8 mouse cellular contexts compared by ENCODE assay signal in the genomic region with DNA sequence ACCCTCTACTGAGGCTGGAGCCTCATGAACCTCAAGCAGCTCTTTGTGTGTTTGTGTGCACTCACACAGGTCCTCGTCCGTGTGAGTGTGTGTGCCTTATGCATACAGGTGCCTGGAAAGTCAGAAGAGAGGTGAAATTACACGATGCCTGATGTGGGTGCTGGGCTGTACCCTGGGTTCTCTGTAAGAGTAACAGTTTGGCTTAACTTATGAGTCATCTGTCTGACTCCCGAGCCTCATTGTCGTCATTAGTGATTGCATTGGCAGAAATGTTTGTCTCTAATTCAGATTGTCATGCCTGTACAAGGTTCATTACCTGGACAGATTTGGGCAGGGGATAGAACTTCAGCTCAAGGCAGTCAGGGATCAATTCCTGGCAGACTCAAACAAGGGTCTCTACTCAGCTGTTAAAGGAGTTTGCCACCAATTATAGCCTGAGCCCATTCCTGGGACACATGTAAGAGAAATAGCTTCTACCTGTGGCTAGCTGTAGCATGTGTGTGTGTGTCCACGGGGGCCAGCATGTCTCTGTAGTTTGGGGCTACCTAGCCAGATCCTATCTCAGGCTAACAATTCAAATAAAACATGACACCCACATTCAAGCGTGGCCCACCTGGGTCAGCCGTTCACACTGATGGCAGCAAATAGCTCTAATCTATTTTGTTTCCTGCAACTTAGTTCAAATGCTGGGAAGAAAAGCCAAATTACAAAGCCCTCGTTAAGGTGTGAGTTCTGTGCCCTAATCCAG. TPM values are rescaled to one million over a fixed set of nuclear protein-coding genes. Genes with fewer than 3 reads are reported as not detected.
DNase-seq lines count a peak whose midpoint lies in the region; ATAC-seq lines count a peak whose summit lies in the region.

No protein-coding gene starts in this region.

- DNase-seq in adrenal gland, adult 2 months, result peak; percentile 63
- no peak for DNase-seq in adrenal gland, postnatal 4 days (ENCODE audit: low spot score in 2 of 2)
- DNase-seq in 3T3-L1 (ENCODE audit: low read depth, low spot score), result peak; percentile 78
- DNase-seq in induced T-regulatory cell, adult 2 months (ENCODE audit: low read depth), result peak; percentile 92
- no peak for DNase-seq in thymus, postnatal 0 days (ENCODE audit: low spot score)
- DNase-seq in ovary, adult 18-20 months (ENCODE audit: low spot score), result no peak

- no peaks in the 10 kb centered on the region for H3K9me3 ChIP-seq in embryonic facial prominence, embryonic 12.5 days
- no peaks in the 10 kb centered on the region for H3K9me3 ChIP-seq in megakaryocyte, embryonic 14.5 days

- peak overlapping the region; percentile 83 for H3K4me2 ChIP-seq in embryonic facial prominence, embryonic 12.5 days (replicated peaks)

- H3K9ac ChIP-seq in embryonic facial prominence, embryonic 12.5 days, result peak overlapping the region; percentile 78

- no peak for ATAC-seq in embryonic facial prominence, embryonic 12.5 days (ENCODE audit: insufficient number of reproducible peaks, insufficient read depth, low FRiP score, low TSS enrichment)

- 0 out of 2 replicates have a peak, but pooled peaks cover 10% of the 10 kb centered on the region for H3K36me3 ChIP-seq in embryonic facial prominence, embryonic 12.5 days
- peaks cover 35% of the 10 kb centered on the region for H3K36me3 ChIP-seq in megakaryocyte, embryonic 14.5 days (replicated peaks; ENCODE audit: low read length)

- peaks cover 49% of the 10 kb centered on the region for H3K4me1 ChIP-seq in embryonic facial prominence, embryonic 12.5 days
- peaks cover 79% of the 10 kb centered on the region for H3K4me1 ChIP-seq in megakaryocyte, embryonic 14.5 days

- H3K27ac ChIP-seq in embryonic facial prominence, embryonic 12.5 days, result peak overlapping the region; percentile 99

- peak overlapping the region; percentile 97 for H3K4me3 ChIP-seq in embryonic facial prominence, embryonic 12.5 days
- H3K4me3 ChIP-seq in megakaryocyte, embryonic 14.5 days (replicated peaks), result peak overlapping the region; percentile 98

- WGBS in embryonic facial prominence, embryonic 12.5 days, result 29% methylated on average over 9 of the region's 9 CpGs

- H3K27me3 ChIP-seq in embryonic facial prominence, embryonic 12.5 days, result no peaks in the 10 kb centered on the region
- no peaks in the 10 kb centered on the region for H3K27me3 ChIP-seq in megakaryocyte, embryonic 14.5 days (replicated peaks)

RNA-seq across cellular contexts. Expression of gene Mknk2, which starts 0.6 kb away (rescaled TPM):
- total RNA-seq in adrenal gland, adult 2 months (2021), result 100 to 1,000 TPM; 185 to 189 TPM
- polyA plus RNA-seq in adrenal gland, adult 2 months (2012; rRNA removed), result 427 and 546 TPM in 2 replicates
- 100 to 1,000 TPM; 126 to 134 TPM for total RNA-seq in adrenal gland, postnatal 4 days (2021)
- polyA plus RNA-seq in embryonic facial prominence, embryonic 12.5 days (2016; fragmentation: Nextera tagmentation; extraction: Ambion mirVana), result 117 and 122 TPM in 2 replicates
- 472 and 996 TPM in 2 replicates for polyA plus RNA-seq in megakaryocyte, embryonic 14.5 days (2012; ENCODE audit: insufficient read depth, low replicate concordance)
- 119 and 125 TPM in 2 replicates for polyA plus RNA-seq in thymus, postnatal 0 days (2015; fragmentation: Nextera tagmentation; extraction: Ambion mirVana)

RNA-seq across cellular contexts. Expression of gene Btbd2, which starts 20.4 kb away (rescaled TPM):
- total RNA-seq in adrenal gland, adult 2 months (2021), result 10 to 100 TPM; 54.1 to 73.9 TPM
- polyA plus RNA-seq in adrenal gland, adult 2 months (2012; rRNA removed), result 165 and 166 TPM in 2 replicates
- total RNA-seq in adrenal gland, postnatal 4 days (2021), result 10 to 100 TPM; 72.0 to 76.3 TPM
- polyA plus RNA-seq in embryonic facial prominence, embryonic 12.5 days (2016; fragmentation: Nextera tagmentation; extraction: Ambion mirVana), result 109 and 110 TPM in 2 replicates
- polyA plus RNA-seq in megakaryocyte, embryonic 14.5 days (2012; ENCODE audit: insufficient read depth, low replicate concordance), result 91.6 and 121 TPM in 2 replicates
- 31.6 and 31.9 TPM in 2 replicates for polyA plus RNA-seq in thymus, postnatal 0 days (2015; fragmentation: Nextera tagmentation; extraction: Ambion mirVana)

RNA-seq across cellular contexts. Expression of gene Mob3a, which starts 24.5 kb away (rescaled TPM):
- 10 to 100 TPM; 18.0 to 19.4 TPM for total RNA-seq in adrenal gland, adult 2 months (2021)
- 22.5 and 27.1 TPM in 2 replicates for polyA plus RNA-seq in adrenal gland, adult 2 months (2012; rRNA removed)
- 10 to 100 TPM; 16.5 to 16.6 TPM for total RNA-seq in adrenal gland, postnatal 4 days (2021)
- 57.4 and 60.9 TPM in 2 replicates for polyA plus RNA-seq in embryonic facial prominence, embryonic 12.5 days (2016; fragmentation: Nextera tagmentation; extraction: Ambion mirVana)
- 61.8 and 135 TPM in 2 replicates for polyA plus RNA-seq in megakaryocyte, embryonic 14.5 days (2012; ENCODE audit: insufficient read depth, low replicate concordance)
- polyA plus RNA-seq in thymus, postnatal 0 days (2015; fragmentation: Nextera tagmentation; extraction: Ambion mirVana), result 107 and 114 TPM in 2 replicates

RNA-seq across cellular contexts. Expression of gene Izumo4, which starts 24.7 kb away (rescaled TPM):
- total RNA-seq in adrenal gland, adult 2 months (2021), result 10 to 100 TPM; 13.2 to 21.2 TPM
- 73.3 and 74.3 TPM in 2 replicates for polyA plus RNA-seq in adrenal gland, adult 2 months (2012; rRNA removed)
- total RNA-seq in adrenal gland, postnatal 4 days (2021), result 10 to 100 TPM; 18.3 to 24.9 TPM
- 20.5 and 23.6 TPM in 2 replicates for polyA plus RNA-seq in embryonic facial prominence, embryonic 12.5 days (2016; fragmentation: Nextera tagmentation; extraction: Ambion mirVana)
- 19.4 and 27.8 TPM in 2 replicates for polyA plus RNA-seq in megakaryocyte, embryonic 14.5 days (2012; ENCODE audit: insufficient read depth, low replicate concordance)
- polyA plus RNA-seq in thymus, postnatal 0 days (2015; fragmentation: Nextera tagmentation; extraction: Ambion mirVana), result 17.8 and 20.1 TPM in 2 replicates

RNA-seq across cellular contexts. Expression of gene Csnk1g2, which starts 54.7 kb away (rescaled TPM):
- 100 to 1,000 TPM; 110 to 133 TPM for total RNA-seq in adrenal gland, adult 2 months (2021)
- polyA plus RNA-seq in adrenal gland, adult 2 months (2012; rRNA removed), result 241 and 255 TPM in 2 replicates
- 100 to 1,000 TPM; 169 to 173 TPM for total RNA-seq in adrenal gland, postnatal 4 days (2021)
- 250 and 263 TPM in 2 replicates for polyA plus RNA-seq in embryonic facial prominence, embryonic 12.5 days (2016; fragmentation: Nextera tagmentation; extraction: Ambion mirVana)
- polyA plus RNA-seq in megakaryocyte, embryonic 14.5 days (2012; ENCODE audit: insufficient read depth, low replicate concordance), result 476 and 617 TPM in 2 replicates
- polyA plus RNA-seq in thymus, postnatal 0 days (2015; fragmentation: Nextera tagmentation; extraction: Ambion mirVana), result 153 and 160 TPM in 2 replicates

Comparison
In these comparisons a context has a peak if more than half of its experiments do, and no peak if none do; other contexts are left out.
1. DNase-seq: peak in adrenal gland, adult 2 months (single experiment), 3T3-L1 (single experiment) and induced T-regulatory cell, adult 2 months (single experiment); none in adrenal gland, postnatal 4 days (0 of 2), thymus, postnatal 0 days (single experiment) and ovary, adult 18-20 months (single experiment).